Mouse (Mus musculus) liver (tissue): ENCODE measurements around the gene Mettl18.
"Not testable (repeated sequence)": the region's sequence is repeated elsewhere in the genome, so short reads cannot be mapped to it uniquely, and the experiment has no call there.

Experiments
- DNase-seq: peaks from one replicate; pipeline ENCODE4 v3.0.0-alpha.2; 2020; ENCODE audit warnings: mixed read lengths

The Mettl18 gene

GRCm38 (mm10) chr1:163994721-163995608 lies at the start of gene Mettl18, which contains the start of gene BC055324:
TSS of gene Mettl18 (plus strand) at chr1:163994889.
TSS of gene BC055324 (minus strand) at chr1:163994796.
- DNase-seq = peak; percentile 92

- DNase-seq = no peak
Measured at GRCm38 (mm10) chr1:163953396-163953795, 41.3 kb upstream of the Mettl18 start.

GRCm38 (mm10) chr1:163958036-163958435 lies 36.7 kb upstream of the Mettl18 start:
- no peak for DNase-seq

GRCm38 (mm10) chr1:163964008-163964689 lies 30.5 kb upstream of the Mettl18 start:
- DNase-seq = no peak

GRCm38 (mm10) chr1:163974471-163974870 lies 20.2 kb upstream of the Mettl18 start:
- no peak for DNase-seq

- no peak for DNase-seq
Measured at GRCm38 (mm10) chr1:163975088-163975487, 19.6 kb upstream of the Mettl18 start.

- DNase-seq = no peak
Measured at GRCm38 (mm10) chr1:163976515-163976914, 18.2 kb upstream of the Mettl18 start.

GRCm38 (mm10) chr1:163992371-163992770 lies 2.3 kb upstream of the Mettl18 start:
- DNase-seq = no peak

GRCm38 (mm10) chr1:163994173-163994720 lies 442 bp upstream of the Mettl18 start:
- DNase-seq = no peak

GRCm38 (mm10) chr1:163995609-163995913 lies 872 bp downstream of the Mettl18 start:
- DNase-seq = no peak

GRCm38 (mm10) chr1:164001831-164002452 lies 7.3 kb downstream of the Mettl18 start:
- no peak for DNase-seq

GRCm38 (mm10) chr1:164004311-164004710 lies 9.6 kb downstream of the Mettl18 start:
- no peak for DNase-seq

GRCm38 (mm10) chr1:164009235-164009634 lies 14.5 kb downstream of the Mettl18 start:
- DNase-seq = peak; percentile 25

GRCm38 (mm10) chr1:164014616-164015015 lies 19.9 kb downstream of the Mettl18 start:
- DNase-seq = no peak

- no peak for DNase-seq
Measured at GRCm38 (mm10) chr1:164018221-164018896, 23.7 kb downstream of the Mettl18 start.

- DNase-seq = no peak
Measured at GRCm38 (mm10) chr1:164019789-164020188, 25.1 kb downstream of the Mettl18 start.

- DNase-seq = not testable (repeated sequence)
Measured at GRCm38 (mm10) chr1:164020746-164021145, 26.1 kb downstream of the Mettl18 start.

- DNase-seq = not testable (repeated sequence)
Measured at GRCm38 (mm10) chr1:164022106-164022505, 27.4 kb downstream of the Mettl18 start.

GRCm38 (mm10) chr1:164025685-164026084 lies 31.0 kb downstream of the Mettl18 start:
- no peak for DNase-seq

GRCm38 (mm10) chr1:164027416-164027815 lies 32.7 kb downstream of the Mettl18 start:
- DNase-seq = no peak

GRCm38 (mm10) chr1:164040385-164041135 lies 45.9 kb downstream of the Mettl18 start:
- no peak for DNase-seq

GRCm38 (mm10) chr1:164043549-164043948 lies 48.9 kb downstream of the Mettl18 start:
- no peak for DNase-seq
